Comparison of ENCODE assay signal across 8 mouse cellular contexts in genomic region chr4:62736421-62736820, GRCm38 (mm10).
A peak's percentile ranks its signal among the peaks of the same experiment; 100 is the strongest.
DNase-seq lines count a peak whose midpoint lies in the region; ATAC-seq and TF ChIP-seq lines count a peak whose summit lies in the region.

No protein-coding gene starts in this region.

- no peak for TF ChIP-seq POLR2A in testis, adult 2 months (IDR thresholded peaks at IDR 0.05; ENCODE audit: control insufficient read depth, low read depth, low read length)

- H3K36me3 ChIP-seq in forebrain, embryonic 10.5 days (replicated peaks), result no peaks in the 10 kb centered on the region
- H3K36me3 ChIP-seq in forebrain, embryonic 14.5 days (ENCODE audit: control insufficient read depth, insufficient read depth, low read length), result no peaks in the 10 kb centered on the region
- no peaks in the 10 kb centered on the region for H3K36me3 ChIP-seq in testis, adult 2 months (ENCODE audit: control insufficient read depth, insufficient read depth, low read length)
- H3K36me3 ChIP-seq in kidney, embryonic 16.5 days (ENCODE audit: insufficient read depth, low read length), result no peaks in the 10 kb centered on the region

- H3K27me3 ChIP-seq in forebrain, embryonic 10.5 days (ENCODE audit: poor library complexity, severe bottlenecking), result no peaks in the 10 kb centered on the region
- no peaks in the 10 kb centered on the region for H3K27me3 ChIP-seq in forebrain, embryonic 14.5 days (replicated peaks; ENCODE audit: control insufficient read depth, insufficient read depth, low read length)
- H3K27me3 ChIP-seq in testis, adult 2 months (ENCODE audit: control insufficient read depth, insufficient read depth, low read length), result no peaks in the 10 kb centered on the region
- no peaks in the 10 kb centered on the region for H3K27me3 ChIP-seq in kidney, embryonic 16.5 days (ENCODE audit: insufficient read depth, low read length)

- 70% methylated on average over 7 of the region's 7 CpGs for WGBS in forebrain, embryonic 10.5 days
- 71% methylated on average over 7 of the region's 7 CpGs for WGBS in forebrain, embryonic 14.5 days
- 47% methylated on average over 7 of the region's 7 CpGs for WGBS in kidney, embryonic 16.5 days

- no peak overlapping the region for H3K4me3 ChIP-seq in forebrain, embryonic 10.5 days
- H3K4me3 ChIP-seq in forebrain, embryonic 14.5 days (ENCODE audit: low read depth, low read length), result no peak overlapping the region
- no peak overlapping the region for H3K4me3 ChIP-seq in testis, adult 2 months (ENCODE audit: control insufficient read depth, low read depth, low read length)
- H3K4me3 ChIP-seq in kidney, embryonic 16.5 days (ENCODE audit: low read length), result no peak overlapping the region

- no peak overlapping the region for H3K4me2 ChIP-seq in forebrain, embryonic 14.5 days (ENCODE audit: low read length)
- H3K4me2 ChIP-seq in kidney, embryonic 16.5 days (replicated peaks; ENCODE audit: low read depth, low read length), result no peak overlapping the region

- H3K27ac ChIP-seq in forebrain, embryonic 10.5 days, result peak overlapping the region; percentile 20
- no peak overlapping the region for H3K27ac ChIP-seq in forebrain, embryonic 14.5 days (ENCODE audit: low read depth, low read length)
- H3K27ac ChIP-seq in testis, adult 2 months (ENCODE audit: control insufficient read depth, insufficient read depth, low read depth, low read length), result peak overlapping the region; percentile 12; the same call in 1 of the 2 replicates
- peak overlapping the region; percentile 41 for H3K27ac ChIP-seq in kidney, embryonic 16.5 days (ENCODE audit: low read length)

- ATAC-seq in forebrain, embryonic 14.5 days, result no peak
- no peak for ATAC-seq in kidney, embryonic 16.5 days (ENCODE audit: low FRiP score, low TSS enrichment)
- no peak for ATAC-seq in megakaryocyte progenitor cell, adult 5-6 weeks (replicated peaks; ENCODE audit: poor library complexity)
- no peak for ATAC-seq in megakaryocyte-erythroid progenitor cell, adult 5-6 weeks (replicated peaks; ENCODE audit: low FRiP score, low TSS enrichment, poor library complexity, severe bottlenecking)

- H3K9me3 ChIP-seq in forebrain, embryonic 10.5 days, result no peaks in the 10 kb centered on the region
- no peaks in the 10 kb centered on the region for H3K9me3 ChIP-seq in forebrain, embryonic 14.5 days (replicated peaks; ENCODE audit: control insufficient read depth, low read length)
- H3K9me3 ChIP-seq in kidney, embryonic 16.5 days (ENCODE audit: low read length), result no peaks in the 10 kb centered on the region

- peaks cover 58% of the 10 kb centered on the region for H3K4me1 ChIP-seq in forebrain, embryonic 10.5 days
- 0 out of 2 replicates have a peak, but pooled peaks cover 3% of the 10 kb centered on the region for H3K4me1 ChIP-seq in forebrain, embryonic 14.5 days (ENCODE audit: control insufficient read depth, insufficient read depth, low read length)
- peaks cover 2% of the 10 kb centered on the region; the same call in 1 of the 2 replicates for H3K4me1 ChIP-seq in testis, adult 2 months (ENCODE audit: control insufficient read depth, insufficient read depth, low read length)
- H3K4me1 ChIP-seq in kidney, embryonic 16.5 days (ENCODE audit: insufficient read depth, low read length), result peaks cover 57% of the 10 kb centered on the region

- DNase-seq in forebrain, embryonic 10.5 days (ENCODE audit: extremely low spot score, low spot score), result no peak
- no peak for DNase-seq in forebrain, embryonic 14.5 days (ENCODE audit: low spot score)
- DNase-seq in testis, postnatal 10 days (ENCODE audit: low spot score), result no peak
- DNase-seq in ovary, postnatal 14 days (ENCODE audit: low spot score), result no peak

- H3K9ac ChIP-seq in forebrain, embryonic 14.5 days (ENCODE audit: low read length), result no peak overlapping the region
- H3K9ac ChIP-seq in kidney, embryonic 16.5 days (replicated peaks; ENCODE audit: low read length), result 0 out of 2 replicates have a peak overlapping the region, but pooled peaks have one; percentile 7

- TF ChIP-seq CTCF in testis, adult 2 months (IDR thresholded peaks at IDR 0.05; ENCODE audit: control insufficient read depth, insufficient read depth, insufficient replicate concordance, low read depth, low read length), result no peak
